Mouse (Mus musculus): ENCODE results near the gene Mfsd4b4.
"Not testable (repeated sequence)": the region's sequence is repeated elsewhere in the genome, so short reads cannot be mapped to it uniquely, and the experiment has no call there.

Mfsd4b4 gene

DNA sequence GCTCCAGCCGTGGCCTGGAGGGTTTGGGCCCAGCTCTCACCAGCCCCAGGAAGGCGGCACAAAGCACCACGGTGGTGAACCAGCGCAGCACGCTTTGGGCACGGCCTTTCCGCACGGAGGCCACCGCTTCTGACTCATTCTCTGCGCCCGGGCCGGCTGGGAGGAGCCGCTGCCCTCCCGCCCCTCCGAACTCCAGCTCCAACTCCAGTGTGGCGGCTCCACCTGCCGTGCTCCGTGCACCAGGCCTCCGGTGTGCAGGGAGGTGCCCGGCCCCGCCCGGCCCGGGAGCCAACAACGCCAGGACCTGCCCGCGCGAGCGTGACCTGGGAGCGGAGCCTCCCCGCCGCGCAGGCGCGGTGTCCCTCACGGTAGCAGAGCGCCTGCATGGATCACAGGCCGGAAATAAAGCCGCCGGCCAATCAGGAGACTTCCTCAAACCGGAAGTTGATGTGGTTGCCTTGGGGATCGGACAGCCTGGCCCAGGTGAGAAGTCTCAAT, at the start of gene Mfsd4b4:
Mfsd4b4 (minus strand) TSS at position 365 of the 498 bp plus-strand sequence.
- peak; percentile 76 for DNase-seq (ENCODE audit: low spot score)

DNA sequence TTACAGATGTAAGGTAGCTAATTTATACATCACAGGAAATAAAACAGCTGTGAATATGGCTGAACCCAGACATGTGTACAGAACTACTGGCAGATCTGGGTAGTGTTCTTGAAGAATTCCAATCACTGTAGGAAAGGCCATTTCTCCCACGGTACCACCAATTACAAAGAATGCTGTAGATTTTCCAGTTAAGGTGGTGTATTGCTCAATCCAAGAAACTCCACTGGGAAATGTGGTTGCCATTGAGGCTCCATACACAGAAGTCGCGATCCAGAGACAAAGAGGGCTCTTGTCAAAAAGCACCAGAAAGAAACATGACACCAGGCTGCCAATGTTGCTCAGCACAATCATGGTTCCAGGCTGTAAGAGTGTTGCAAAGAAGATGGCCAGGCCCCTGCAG, 48.2 kb upstream of the Mfsd4b4 start:
- not testable (repeated sequence) for DNase-seq (ENCODE audit: low spot score)

DNA sequence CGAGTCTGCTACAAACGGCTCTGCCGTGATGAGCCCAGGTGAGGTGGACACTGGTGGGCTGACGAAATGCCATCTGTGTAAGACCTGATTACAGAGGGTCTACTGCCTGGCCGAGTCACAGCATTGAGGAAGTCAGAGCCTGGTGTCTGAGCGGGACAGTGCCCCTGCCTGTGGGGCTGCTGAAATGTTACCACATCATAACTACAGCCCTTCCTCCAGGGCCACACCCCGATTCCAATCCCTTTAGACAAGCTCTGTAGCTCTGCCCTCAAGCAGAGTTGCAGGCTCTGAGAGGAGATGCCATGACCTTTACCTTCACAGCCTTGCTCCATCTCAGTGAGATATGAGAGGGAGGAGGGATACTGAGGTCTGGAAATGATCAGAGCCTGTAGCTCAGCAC, 37.5 kb upstream of the Mfsd4b4 start:
- no peak for DNase-seq (ENCODE audit: low spot score)

DNA sequence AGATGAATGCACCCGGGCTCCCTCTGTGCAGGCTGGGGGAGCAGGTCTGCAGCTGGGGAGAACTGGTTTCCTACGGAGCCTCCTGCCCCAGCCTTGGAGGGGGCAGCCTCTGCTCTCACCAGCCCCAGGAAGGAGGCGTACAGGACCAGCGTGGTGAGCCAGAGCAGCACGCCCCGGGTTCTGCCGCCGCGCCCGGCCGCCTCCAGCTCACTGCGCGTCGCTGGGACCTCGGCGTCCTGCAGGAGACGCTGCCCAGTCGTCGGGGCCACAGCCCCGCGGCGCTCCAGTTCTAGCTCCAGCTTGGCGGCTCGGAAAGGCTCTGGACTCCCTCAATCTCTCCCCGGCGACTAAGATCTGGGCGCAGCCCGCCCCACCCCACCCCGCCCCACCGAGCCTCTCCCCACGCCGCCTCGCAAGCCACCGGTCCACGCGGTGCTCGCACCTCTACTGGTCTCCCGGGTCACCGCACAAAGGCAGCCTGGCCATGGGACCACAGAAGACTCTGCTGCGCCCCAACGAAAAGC, 27.6 kb upstream of the Mfsd4b4 start, which contains the start of gene Mfsd4b2:
Mfsd4b2 (minus strand) TSS at position 308 of the 524 bp plus-strand sequence.
- DNase-seq (ENCODE audit: low spot score), result no peak

DNA sequence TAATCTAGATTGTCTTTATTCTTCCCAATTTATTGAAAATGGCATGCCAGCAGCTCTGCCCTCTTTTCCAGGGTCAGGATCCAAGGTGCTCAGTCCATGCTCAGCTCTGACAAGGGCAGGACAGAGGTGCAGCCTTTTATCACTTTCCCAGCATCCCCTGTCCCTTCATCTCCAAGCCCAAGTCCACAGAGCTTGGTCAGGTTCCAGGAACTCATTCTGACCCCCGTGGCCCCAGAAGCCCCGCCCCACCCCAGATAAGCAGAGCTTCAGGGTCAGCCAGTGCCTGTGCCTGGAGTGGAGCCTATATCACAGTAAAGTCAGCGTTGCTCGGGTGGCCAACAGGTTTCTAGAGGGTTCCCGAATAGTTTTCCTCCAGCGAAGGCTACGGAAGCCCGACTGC, 25.5 kb upstream of the Mfsd4b4 start:
- not testable (repeated sequence) for DNase-seq (ENCODE audit: low spot score)

DNA sequence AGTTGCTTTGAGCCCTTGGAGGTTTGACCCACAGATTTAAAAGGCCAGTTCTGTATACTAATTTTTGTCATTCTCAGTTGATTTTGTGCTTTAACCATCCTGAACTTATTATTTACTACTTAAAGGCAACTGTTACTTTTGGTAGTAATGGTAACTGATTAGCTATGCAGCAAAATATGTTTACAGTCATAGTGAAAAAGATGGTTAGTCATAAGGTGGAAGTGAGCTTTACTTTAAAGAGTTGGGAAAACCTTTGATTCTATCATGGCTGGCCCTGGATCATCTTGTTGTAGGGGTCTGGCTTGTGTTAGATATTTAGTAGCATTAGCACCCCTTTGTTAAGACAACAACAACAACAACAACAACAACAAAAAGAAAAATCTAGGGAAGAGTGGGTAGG, 13.6 kb upstream of the Mfsd4b4 start:
- DNase-seq (ENCODE audit: low spot score), result no peak

DNA sequence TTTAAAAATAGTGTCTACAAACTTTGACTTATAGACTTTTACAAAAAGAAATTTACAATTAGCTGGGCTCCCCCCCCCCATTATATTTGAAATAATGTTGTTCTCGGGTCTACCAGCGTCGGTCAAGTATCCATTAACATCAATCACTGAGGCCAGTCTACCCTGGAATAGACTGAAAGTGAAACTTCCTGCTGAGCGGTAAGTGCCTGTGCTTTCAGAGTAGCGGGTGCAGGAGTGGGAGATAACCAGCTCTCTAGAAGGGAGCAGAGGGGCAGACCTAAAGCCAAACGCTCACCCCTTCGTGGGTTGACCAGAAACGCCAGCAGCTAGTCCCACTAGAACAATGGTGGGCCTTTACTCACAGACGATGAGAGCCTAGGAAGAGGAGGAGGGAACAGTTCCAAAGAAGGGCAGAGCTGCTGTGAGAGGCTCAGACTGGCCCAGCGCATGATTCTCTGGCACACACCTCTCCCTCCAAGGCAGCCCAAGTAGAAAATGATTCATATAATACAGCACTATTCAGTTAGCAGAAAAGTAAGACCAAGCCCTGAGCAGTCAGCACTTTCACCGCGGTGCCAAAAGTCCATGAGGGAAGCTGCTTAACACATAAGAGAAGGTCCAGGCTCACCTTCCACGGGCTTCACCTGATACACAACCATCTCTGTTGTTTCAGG, 9.9 kb upstream of the Mfsd4b4 start:
- DNase-seq (ENCODE audit: low spot score), result no peak

DNA sequence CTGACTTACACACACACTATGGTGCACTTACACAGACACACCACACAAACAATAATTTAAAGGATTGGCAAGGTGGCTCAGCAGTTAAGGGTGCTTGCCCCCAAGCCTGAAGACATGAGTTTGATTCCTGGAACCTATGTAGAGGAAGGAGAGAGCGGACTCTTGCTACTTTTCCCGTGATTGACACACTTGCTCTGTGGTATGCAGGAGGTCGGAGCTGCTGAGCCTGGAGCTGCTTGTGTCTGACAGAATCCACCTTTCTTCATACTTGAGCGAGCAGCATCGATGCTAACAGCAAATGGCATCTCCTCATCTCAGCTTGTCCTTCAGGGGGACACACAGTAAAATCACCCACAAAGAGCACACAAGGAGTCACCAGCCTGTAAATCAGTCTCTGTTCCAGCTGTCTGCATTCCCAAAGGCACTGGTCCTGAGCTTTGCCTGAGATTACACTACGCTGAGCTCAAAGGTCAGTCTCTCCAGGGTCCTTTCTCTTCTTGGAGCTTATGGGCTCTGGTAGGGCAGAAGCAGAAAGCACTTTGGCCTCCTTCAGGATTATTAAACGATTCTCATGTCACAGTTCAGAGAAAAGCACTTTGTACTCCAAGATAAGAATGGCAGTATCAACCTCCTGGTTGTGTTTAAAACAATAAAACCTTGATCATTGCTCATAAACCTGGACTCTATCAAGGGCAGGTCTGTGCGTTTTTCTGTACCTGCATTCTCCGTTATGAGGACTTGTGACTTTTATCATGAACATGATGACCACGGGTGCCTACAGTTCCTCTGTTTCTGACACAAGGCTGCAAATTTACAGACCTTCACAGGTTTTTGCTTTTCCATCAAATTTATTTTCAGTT, 8.0 kb upstream of the Mfsd4b4 start:
- DNase-seq (ENCODE audit: low spot score), result no peak

DNA sequence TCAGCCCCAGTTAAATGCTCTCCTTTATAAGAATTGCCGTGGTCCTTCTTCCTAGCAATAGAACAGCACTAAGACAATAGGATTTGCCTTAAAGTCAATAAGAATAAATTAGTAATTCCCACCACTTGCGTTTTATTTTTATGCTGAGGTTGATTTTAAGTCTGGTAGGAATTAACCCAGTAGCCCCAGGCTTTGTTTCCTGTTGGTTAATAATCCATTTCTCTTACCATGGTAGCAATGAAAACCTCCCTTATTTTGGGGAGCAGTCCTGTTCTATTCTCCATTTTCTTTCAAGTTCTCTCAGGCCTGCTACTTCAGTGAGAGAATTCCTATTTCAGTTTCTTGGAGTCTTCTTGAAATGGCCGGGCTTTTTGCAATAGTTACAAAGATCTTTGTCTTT, 5.2 kb upstream of the Mfsd4b4 start:
- no peak for DNase-seq (ENCODE audit: low spot score)

DNA sequence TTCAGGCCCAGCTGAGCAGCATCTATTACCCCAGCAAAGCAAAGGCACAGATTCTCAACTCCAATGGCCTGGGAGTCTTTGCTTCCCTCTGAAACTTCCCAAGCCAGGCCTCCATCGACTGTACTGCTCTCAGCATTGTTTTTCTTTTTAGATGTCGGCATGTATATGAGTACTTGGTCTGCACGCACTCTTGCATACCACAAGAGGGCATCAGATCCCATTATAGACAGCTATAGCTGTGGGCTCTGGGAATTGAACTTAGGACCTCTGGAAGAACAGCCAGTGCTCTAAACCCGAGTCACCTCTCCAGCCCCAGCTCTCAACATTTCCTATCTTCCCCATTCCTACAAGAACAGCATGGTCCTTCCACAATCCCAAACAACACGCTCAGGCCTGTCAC, 2.5 kb downstream of the Mfsd4b4 start:
- no peak for DNase-seq (ENCODE audit: low spot score)

DNA sequence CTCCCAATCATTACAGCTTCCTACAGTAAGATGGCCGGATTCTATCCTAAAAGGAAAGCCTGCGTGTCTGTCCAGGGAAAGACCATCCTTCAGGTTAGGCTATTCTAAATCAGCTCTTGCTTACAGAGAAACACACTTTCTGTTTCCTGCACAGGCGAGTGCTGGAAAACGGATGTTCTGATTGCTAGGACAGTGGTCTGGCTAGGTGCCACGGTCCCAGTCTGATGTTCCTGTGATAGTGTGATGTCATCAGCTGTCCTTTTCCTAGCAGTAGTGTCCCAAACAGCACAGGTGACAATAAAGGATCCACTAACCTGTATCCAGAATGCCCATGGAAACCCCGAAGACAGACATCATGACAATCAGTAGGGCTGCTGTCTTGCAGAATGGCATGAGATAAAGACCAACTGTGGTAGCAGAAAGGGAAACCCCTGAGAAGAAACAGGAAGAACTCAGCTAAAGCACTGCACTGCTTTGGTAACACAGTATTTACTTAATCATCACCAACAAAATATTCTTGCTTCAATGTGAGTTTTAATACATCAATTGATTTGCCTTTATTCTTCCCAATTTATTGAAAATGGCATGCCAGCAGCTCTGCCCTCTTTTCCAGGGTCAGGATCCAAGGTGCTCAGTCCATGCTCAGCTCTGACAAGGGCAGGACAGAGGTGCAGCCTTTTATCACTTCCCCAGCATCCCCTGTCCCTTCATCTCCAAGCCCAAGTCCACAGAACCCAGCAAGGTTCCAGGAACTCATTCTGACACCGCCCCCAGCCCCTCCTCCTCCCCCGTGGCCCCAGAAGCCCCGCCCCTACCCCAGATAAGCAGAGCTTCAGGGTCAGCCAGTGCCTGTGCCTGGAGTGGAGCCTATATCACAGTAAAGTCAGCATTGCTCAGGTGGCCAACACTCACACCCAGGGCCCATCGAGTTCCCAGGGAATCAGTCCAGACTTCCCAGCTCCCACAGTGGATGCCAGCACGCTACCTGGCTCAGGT, 5.0 kb downstream of the Mfsd4b4 start:
- DNase-seq (ENCODE audit: low spot score), result peak; percentile 70

DNA sequence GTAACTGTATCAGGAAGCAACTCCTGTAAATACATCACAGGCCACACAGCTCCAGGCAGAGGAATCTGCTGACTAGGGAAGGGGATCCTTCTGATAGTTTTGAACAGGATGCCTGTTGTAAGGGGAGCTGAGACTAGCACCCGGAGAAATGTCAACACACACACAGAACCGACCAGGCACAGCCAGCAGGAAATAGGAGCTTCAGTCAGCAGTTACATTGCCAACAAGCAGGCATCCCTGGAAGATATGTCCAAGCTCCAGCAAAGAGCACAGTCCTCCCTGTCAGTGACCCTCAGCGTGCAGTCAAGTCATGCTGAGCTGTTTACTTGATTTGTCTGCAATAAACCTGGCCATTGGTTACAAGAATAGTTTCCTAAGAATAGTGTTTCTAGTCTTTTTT, 10.4 kb downstream of the Mfsd4b4 start:
- DNase-seq (ENCODE audit: low spot score), result no peak

DNA sequence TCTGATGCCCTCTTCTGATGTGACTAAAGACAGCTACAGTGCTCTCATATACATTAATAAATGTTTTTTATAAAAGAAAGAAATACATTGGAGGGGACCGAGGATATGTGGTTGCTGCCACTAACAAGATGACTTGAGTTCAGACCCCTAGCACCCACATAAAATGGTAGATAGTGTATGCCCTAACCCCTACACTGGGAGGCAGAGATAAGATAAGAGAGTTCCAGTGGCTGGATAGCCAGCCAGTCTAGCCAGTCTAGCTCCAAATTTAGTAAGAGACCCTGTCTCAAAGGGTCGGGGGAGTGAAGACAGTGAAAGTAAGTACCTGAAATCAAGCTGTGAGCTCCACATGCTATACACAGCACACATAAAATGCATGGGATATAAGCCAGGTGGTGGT, 33.5 kb downstream of the Mfsd4b4 start:
- no peak for DNase-seq (ENCODE audit: low spot score)

DNA sequence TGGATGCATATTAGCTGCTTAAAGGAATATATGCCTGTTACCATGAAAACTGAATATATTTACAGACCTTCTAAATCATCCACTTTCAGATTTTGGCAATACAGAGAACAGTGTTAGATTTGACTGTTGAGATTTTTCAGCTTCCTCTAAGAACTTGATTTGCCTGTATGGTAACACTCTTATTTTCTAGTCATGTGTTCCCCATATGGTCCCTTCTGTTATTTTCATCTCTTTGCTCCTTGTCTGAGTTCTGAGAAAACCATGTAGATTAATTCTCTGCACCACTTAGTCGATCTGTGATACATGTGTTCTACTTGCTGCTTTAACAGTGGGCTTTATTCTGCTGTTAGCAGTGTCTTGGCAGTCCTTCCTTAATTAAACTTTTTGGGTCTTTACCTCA, 56.4 kb downstream of the Mfsd4b4 start:
- no peak for DNase-seq (ENCODE audit: low spot score)
